Mouse (Mus musculus): ENCODE data around the gene Slc9a7. TPM values are rescaled to one million over a fixed set of nuclear protein-coding genes. Genes with fewer than 3 reads are reported as not detected.

Slc9a7 gene
- polyA plus RNA-seq, 1 experiment from 2014 or later: 0.56 TPM

DNA sequence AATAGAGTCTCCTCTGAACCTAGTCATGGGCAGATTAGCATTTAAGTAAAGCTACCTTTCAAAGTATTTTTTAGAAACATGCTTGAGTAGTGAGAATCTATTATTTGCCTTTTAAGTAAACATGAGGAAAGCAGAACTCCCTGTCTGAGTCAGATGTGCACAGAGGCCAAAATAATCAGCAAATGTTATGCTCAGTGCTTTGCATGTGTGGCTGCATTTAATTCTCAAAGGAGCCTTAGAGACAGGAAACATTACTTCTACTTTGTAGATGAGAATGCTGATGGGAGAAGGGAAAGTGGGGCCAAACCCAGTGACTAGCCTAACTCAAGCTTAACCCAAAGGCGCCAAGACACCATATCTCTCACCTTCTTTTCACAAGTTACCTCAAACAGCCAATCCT lies 114.8 kb downstream of the Slc9a7 start:
- 88% methylated on average over 1 of the region's 1 CpGs for WGBS
- Histone ChIP-seq H3K27ac (ENCODE audit: low read length) (no peak overlapping the region), H3K4me3 (ENCODE audit: low read depth, low read length) (no peak overlapping the region), H3K4me2 (replicated peaks; ENCODE audit: low read depth, low read length) (no peak overlapping the region), H3K9me3 (ENCODE audit: control insufficient read depth, low read depth, low read length) (no peaks in the 10 kb centered on the region), H3K9ac (replicated peaks; ENCODE audit: low read depth, low read length) (no peak overlapping the region), H3K27me3 (ENCODE audit: control insufficient read depth, insufficient read depth, low read length) (no peaks in the 10 kb centered on the region), H3K36me3 (ENCODE audit: control insufficient read depth, insufficient read depth, low read length) (no peaks in the 10 kb centered on the region), H3K4me1 (ENCODE audit: control insufficient read depth, insufficient read depth, low read length) (no peaks in the 10 kb centered on the region)
- ATAC-seq (ENCODE audit: insufficient number of reproducible peaks, insufficient read depth, low FRiP score, low read depth): no peak

DNA sequence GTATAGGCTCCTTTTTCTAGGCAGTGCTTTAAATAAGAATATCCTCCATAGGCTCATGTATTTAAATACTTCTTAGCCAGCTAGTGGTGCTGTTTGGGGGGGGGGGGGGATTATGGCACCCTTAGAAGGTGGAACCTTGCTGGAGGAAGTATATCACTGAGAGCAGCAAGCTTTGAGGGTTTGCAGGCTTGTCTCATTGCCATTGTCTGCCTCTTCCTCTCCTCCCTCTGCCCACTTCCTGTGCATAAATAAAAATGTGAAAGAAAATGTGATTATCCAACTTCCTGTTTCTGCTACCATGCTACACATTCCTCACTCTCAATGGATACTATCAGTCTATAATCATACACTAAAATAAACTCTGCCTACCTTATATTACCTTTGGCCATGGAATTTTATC lies 123.2 kb downstream of the Slc9a7 start:
- H3K27me3 ChIP-seq (ENCODE audit: control insufficient read depth, insufficient read depth, low read length): no peaks in the 10 kb centered on the region
- no peak for ATAC-seq (ENCODE audit: insufficient number of reproducible peaks, insufficient read depth, low FRiP score, low read depth)
- no peaks in the 10 kb centered on the region for H3K36me3 ChIP-seq (ENCODE audit: control insufficient read depth, insufficient read depth, low read length)
- no peak overlapping the region for H3K27ac ChIP-seq (ENCODE audit: low read length)
- H3K9ac ChIP-seq (replicated peaks; ENCODE audit: low read depth, low read length): no peak overlapping the region
- H3K9me3 ChIP-seq (ENCODE audit: control insufficient read depth, low read depth, low read length): no peaks in the 10 kb centered on the region
- H3K4me2 ChIP-seq (replicated peaks; ENCODE audit: low read depth, low read length): no peak overlapping the region
- no peak overlapping the region for H3K4me3 ChIP-seq (ENCODE audit: low read depth, low read length)
- no peaks in the 10 kb centered on the region for H3K4me1 ChIP-seq (ENCODE audit: control insufficient read depth, insufficient read depth, low read length)

DNA sequence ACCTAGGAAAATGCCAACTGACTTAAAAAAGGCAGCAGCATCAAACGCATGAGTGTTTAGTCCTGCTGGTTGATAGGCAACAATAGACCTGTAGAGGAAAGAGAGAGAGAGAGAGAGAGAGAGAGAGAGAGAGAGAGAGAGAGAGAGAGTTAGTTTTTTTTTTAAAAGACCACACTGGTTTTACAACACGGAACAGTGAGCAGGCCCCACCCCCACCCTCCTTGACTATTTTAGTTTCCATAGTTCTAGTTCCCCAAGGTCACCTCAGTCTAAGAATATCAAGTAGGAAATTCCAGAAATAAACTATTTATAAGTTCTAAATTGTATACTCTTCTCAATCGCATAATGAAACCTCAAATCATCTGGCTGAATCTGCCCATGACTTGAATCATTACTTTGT lies 126.6 kb downstream of the Slc9a7 start:
- ATAC-seq (ENCODE audit: insufficient number of reproducible peaks, insufficient read depth, low FRiP score, low read depth): no peak
- Histone ChIP-seq H3K4me3 (ENCODE audit: low read depth, low read length) (no peak overlapping the region), H3K27ac (ENCODE audit: low read length) (no peak overlapping the region), H3K36me3 (ENCODE audit: control insufficient read depth, insufficient read depth, low read length) (no peaks in the 10 kb centered on the region), H3K4me2 (replicated peaks; ENCODE audit: low read depth, low read length) (no peak overlapping the region), H3K27me3 (ENCODE audit: control insufficient read depth, insufficient read depth, low read length) (no peaks in the 10 kb centered on the region), H3K4me1 (ENCODE audit: control insufficient read depth, insufficient read depth, low read length) (no peaks in the 10 kb centered on the region), H3K9ac (replicated peaks; ENCODE audit: low read depth, low read length) (no peak overlapping the region), H3K9me3 (ENCODE audit: control insufficient read depth, low read depth, low read length) (no peaks in the 10 kb centered on the region)
- 70% methylated on average over 3 of the region's 3 CpGs for WGBS

DNA sequence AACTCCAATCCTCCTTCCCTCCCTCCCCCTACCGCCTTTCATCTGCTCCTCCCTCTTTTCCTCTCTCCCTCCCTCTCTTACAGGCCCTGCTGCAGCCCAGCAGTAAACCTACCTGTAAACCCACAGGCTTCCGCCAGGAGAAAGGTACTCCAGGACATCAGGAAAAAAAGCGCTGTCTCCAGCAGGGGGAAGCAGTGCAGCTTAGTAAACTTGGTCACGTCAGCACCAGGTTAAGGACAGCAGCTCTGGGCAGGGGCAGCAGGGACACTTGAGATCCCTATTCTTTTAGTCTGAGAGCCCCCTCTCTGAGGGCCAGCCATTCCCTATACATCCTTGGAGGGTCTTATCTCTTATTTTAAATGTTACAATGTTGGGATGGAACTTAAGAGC lies 129.3 kb downstream of the Slc9a7 start:
- no peaks in the 10 kb centered on the region for H3K27me3 ChIP-seq (ENCODE audit: control insufficient read depth, insufficient read depth, low read length)
- H3K4me3 ChIP-seq (ENCODE audit: low read depth, low read length): no peak overlapping the region
- WGBS: 17% methylated on average over 4 of the region's 4 CpGs
- H3K9me3 ChIP-seq (ENCODE audit: control insufficient read depth, low read depth, low read length): no peaks in the 10 kb centered on the region
- no peaks in the 10 kb centered on the region for H3K36me3 ChIP-seq (ENCODE audit: control insufficient read depth, insufficient read depth, low read length)
- ATAC-seq (ENCODE audit: insufficient number of reproducible peaks, insufficient read depth, low FRiP score, low read depth): no peak
- H3K9ac ChIP-seq (replicated peaks; ENCODE audit: low read depth, low read length): no peak overlapping the region
- no peaks in the 10 kb centered on the region for H3K4me1 ChIP-seq (ENCODE audit: control insufficient read depth, insufficient read depth, low read length)
- no peak overlapping the region for H3K27ac ChIP-seq (ENCODE audit: low read length)
- H3K4me2 ChIP-seq (replicated peaks; ENCODE audit: low read depth, low read length): no peak overlapping the region

DNA sequence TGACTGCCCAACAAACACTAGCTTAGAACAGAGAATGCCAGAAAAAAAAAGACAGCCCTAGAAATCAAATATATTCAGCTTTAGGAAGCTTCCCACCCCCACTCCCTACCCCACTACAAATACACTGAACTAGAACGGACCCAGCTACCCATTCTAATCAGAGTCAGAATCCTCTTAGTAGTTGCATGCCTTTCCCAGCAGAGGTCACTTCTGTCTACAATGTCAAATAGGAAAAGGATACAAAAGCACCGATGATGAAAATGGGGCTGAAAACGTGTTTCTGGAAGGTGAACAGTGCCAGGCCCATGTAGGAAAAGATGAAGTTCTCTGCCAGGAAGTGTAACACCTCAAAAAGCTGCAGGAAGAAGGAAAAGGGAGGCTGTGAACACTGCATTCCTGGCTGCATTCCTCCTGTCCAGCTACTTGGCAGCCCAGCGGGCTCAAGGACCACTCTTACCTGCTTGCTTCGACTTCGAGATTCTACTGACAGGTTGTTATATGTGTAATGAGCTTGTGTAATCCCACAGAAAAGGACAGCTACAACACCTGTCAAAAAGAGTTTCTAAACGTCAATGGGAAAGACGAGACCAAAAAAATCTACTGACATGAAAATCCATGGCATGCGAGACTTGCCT lies 129.8 kb downstream of the Slc9a7 start:
- ATAC-seq (ENCODE audit: insufficient number of reproducible peaks, insufficient read depth, low FRiP score, low read depth): no peak
- Histone ChIP-seq H3K27me3 (ENCODE audit: control insufficient read depth, insufficient read depth, low read length) (no peaks in the 10 kb centered on the region), H3K4me3 (ENCODE audit: low read depth, low read length) (no peak overlapping the region), H3K4me2 (replicated peaks; ENCODE audit: low read depth, low read length) (no peak overlapping the region), H3K36me3 (ENCODE audit: control insufficient read depth, insufficient read depth, low read length) (no peaks in the 10 kb centered on the region), H3K9ac (replicated peaks; ENCODE audit: low read depth, low read length) (no peak overlapping the region), H3K27ac (ENCODE audit: low read length) (no peak overlapping the region), H3K9me3 (ENCODE audit: control insufficient read depth, low read depth, low read length) (no peaks in the 10 kb centered on the region), H3K4me1 (ENCODE audit: control insufficient read depth, insufficient read depth, low read length) (no peaks in the 10 kb centered on the region)
- 57% methylated on average over 9 of the region's 9 CpGs for WGBS

DNA sequence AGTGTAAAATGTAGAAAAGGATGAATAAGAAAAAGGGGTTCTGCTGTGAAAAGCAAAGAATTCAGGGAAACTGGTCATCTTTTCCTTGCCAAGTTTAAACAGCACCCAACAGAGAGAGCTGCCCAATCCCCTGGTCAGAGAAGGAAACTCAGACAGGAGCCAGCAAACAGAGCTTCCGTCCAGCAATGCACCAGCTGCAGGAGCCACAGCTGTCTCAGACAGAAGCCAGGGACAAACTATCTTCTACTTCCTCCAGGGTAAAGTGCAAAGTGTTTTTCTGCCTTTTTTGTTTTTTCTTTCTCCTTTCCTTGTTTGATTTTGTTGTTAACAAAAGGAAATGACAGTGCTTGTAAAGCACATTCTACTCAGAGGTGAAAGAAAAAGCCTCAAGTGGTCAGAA lies 131.3 kb downstream of the Slc9a7 start:
- H3K27ac ChIP-seq (ENCODE audit: low read length): no peak overlapping the region
- no peak for ATAC-seq (ENCODE audit: insufficient number of reproducible peaks, insufficient read depth, low FRiP score, low read depth)
- H3K9me3 ChIP-seq (ENCODE audit: control insufficient read depth, low read depth, low read length): no peaks in the 10 kb centered on the region
- H3K27me3 ChIP-seq (ENCODE audit: control insufficient read depth, insufficient read depth, low read length): no peaks in the 10 kb centered on the region
- no peaks in the 10 kb centered on the region for H3K36me3 ChIP-seq (ENCODE audit: control insufficient read depth, insufficient read depth, low read length)
- H3K4me2 ChIP-seq (replicated peaks; ENCODE audit: low read depth, low read length): no peak overlapping the region
- no peaks in the 10 kb centered on the region for H3K4me1 ChIP-seq (ENCODE audit: control insufficient read depth, insufficient read depth, low read length)
- H3K9ac ChIP-seq (replicated peaks; ENCODE audit: low read depth, low read length): no peak overlapping the region
- H3K4me3 ChIP-seq (ENCODE audit: low read depth, low read length): no peak overlapping the region
- WGBS: 39% methylated on average over 1 of the region's 1 CpGs

DNA sequence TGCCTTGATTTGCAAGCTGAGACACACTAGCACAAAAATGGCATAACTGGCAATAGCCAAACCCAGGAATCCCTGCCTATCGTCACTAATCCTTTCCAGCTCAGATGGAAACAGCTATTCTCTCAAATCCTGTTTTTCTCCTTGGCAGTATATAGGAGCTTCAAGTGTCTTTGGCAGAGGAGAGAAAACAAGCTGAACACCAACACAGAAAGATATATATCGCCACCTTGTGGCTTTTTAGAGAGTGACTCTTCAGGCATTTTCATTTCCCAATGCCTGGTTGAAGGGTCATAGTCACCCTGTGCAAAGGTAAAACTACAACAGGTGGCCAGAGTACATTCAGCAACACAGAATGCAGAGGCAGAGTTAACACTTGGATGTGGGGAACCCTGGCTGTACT lies 134.1 kb downstream of the Slc9a7 start:
- WGBS: 21% methylated on average over 2 of the region's 2 CpGs
- no peaks in the 10 kb centered on the region for H3K36me3 ChIP-seq (ENCODE audit: control insufficient read depth, insufficient read depth, low read length)
- H3K27ac ChIP-seq (ENCODE audit: low read length): no peak overlapping the region
- H3K9me3 ChIP-seq (ENCODE audit: control insufficient read depth, low read depth, low read length): no peaks in the 10 kb centered on the region
- ATAC-seq (ENCODE audit: insufficient number of reproducible peaks, insufficient read depth, low FRiP score, low read depth): no peak
- H3K4me1 ChIP-seq (ENCODE audit: control insufficient read depth, insufficient read depth, low read length): no peaks in the 10 kb centered on the region
- no peak overlapping the region for H3K9ac ChIP-seq (replicated peaks; ENCODE audit: low read depth, low read length)
- H3K27me3 ChIP-seq (ENCODE audit: control insufficient read depth, insufficient read depth, low read length): no peaks in the 10 kb centered on the region
- H3K4me2 ChIP-seq (replicated peaks; ENCODE audit: low read depth, low read length): no peak overlapping the region
- H3K4me3 ChIP-seq (ENCODE audit: low read depth, low read length): no peak overlapping the region

DNA sequence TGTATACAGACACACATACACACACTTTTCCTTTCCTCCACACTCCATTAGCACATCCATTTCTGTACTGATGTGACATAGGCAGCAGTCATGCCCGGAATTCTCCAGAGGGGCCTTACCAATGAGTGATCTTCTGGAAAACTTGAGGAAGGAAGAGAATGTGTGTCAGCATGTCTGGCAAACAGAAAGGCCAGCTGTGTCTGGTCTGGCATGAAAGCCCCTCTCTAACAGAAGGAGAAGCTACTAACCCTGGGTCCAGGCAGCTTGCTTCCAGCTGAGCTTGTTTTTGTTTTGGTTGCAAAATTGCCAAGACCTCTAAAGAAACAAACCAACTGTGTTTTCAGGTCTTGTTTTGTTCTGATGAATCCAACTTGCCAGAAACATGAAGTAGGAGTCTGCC lies 162.1 kb downstream of the Slc9a7 start:
- no peaks in the 10 kb centered on the region for H3K9me3 ChIP-seq (ENCODE audit: control insufficient read depth, low read depth, low read length)
- H3K4me1 ChIP-seq (ENCODE audit: control insufficient read depth, insufficient read depth, low read length): no peaks in the 10 kb centered on the region
- no peaks in the 10 kb centered on the region for H3K27me3 ChIP-seq (ENCODE audit: control insufficient read depth, insufficient read depth, low read length)
- no peak for ATAC-seq (ENCODE audit: insufficient number of reproducible peaks, insufficient read depth, low FRiP score, low read depth)
- no peak overlapping the region for H3K4me3 ChIP-seq (ENCODE audit: low read depth, low read length)
- 85% methylated on average over 1 of the region's 1 CpGs for WGBS
- no peak overlapping the region for H3K9ac ChIP-seq (replicated peaks; ENCODE audit: low read depth, low read length)
- H3K36me3 ChIP-seq (ENCODE audit: control insufficient read depth, insufficient read depth, low read length): no peaks in the 10 kb centered on the region
- no peak overlapping the region for H3K27ac ChIP-seq (ENCODE audit: low read length)
- H3K4me2 ChIP-seq (replicated peaks; ENCODE audit: low read depth, low read length): no peak overlapping the region

DNA sequence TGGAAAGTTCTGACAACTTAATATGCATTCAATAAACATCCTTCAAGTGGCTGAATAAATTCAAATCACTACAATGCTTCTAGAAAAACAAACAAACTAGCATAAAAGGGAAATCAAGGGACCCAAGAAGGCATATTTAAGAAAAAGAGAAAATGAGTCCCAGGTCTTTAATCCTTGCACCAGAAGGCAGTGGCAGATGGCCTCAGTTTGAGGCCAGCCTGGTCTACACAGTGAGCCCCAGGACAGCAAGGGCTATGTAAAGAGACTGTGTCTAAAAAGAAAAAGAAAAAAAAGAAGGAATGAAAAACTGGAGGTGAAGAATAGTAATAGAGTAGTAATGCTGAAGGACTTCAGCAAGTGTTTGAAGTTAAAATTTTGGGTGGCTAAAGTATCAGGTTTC lies 162.7 kb downstream of the Slc9a7 start:
- Histone ChIP-seq H3K4me3 (ENCODE audit: low read depth, low read length) (no peak overlapping the region), H3K36me3 (ENCODE audit: control insufficient read depth, insufficient read depth, low read length) (no peaks in the 10 kb centered on the region), H3K9ac (replicated peaks; ENCODE audit: low read depth, low read length) (no peak overlapping the region), H3K9me3 (ENCODE audit: control insufficient read depth, low read depth, low read length) (no peaks in the 10 kb centered on the region), H3K27ac (ENCODE audit: low read length) (no peak overlapping the region), H3K4me1 (ENCODE audit: control insufficient read depth, insufficient read depth, low read length) (no peaks in the 10 kb centered on the region), H3K27me3 (ENCODE audit: control insufficient read depth, insufficient read depth, low read length) (no peaks in the 10 kb centered on the region), H3K4me2 (replicated peaks; ENCODE audit: low read depth, low read length) (no peak overlapping the region)
- no peak for ATAC-seq (ENCODE audit: insufficient number of reproducible peaks, insufficient read depth, low FRiP score, low read depth)

Data from stomach, embryonic 14.5 days (tissue).